Mouse (Mus musculus) heart, postnatal 0 days (tissue): ENCODE measurements around the gene Gm9918.

Experiments used
- CTCF ChIP-seq: IDR thresholded peaks from 2 replicates; pipeline ENCODE4 v1.5.1; 2016; ENCODE audit warnings: antibody characterized with exemption, control low read depth, low read depth
- EP300 ChIP-seq: IDR thresholded peaks from 2 replicates; pipeline ENCODE4 v1.6.1; 2016; ENCODE audit warnings: antibody characterized with exemption, low read depth

GRCm38 (mm10) chr15:102248131-102248811, 22.1 kb upstream of the Gm9918 start:
- no peak for TF ChIP-seq CTCF
- TF ChIP-seq EP300 = no peak
